Comparison of ENCODE assay signal across 15 mouse cellular contexts in the genomic region with DNA sequence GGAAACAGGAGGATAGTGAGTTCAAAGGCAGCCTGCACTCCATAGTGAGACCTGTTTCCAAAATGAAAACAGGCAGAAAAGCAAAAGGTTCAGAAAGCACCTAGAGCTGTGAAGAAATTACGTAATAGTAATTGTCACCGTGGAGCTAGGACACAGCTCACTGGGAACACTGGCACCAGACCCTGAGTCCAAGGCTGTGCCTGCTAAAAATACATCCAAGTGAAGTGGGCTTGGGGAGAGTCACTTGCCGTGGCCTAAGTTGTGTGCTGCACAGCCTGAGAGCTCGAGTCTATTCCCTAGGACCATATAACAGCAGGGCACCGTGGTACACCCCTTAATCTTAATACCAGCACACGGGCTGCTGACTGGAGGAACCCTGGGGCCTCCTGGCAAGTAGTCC. TPM values are rescaled to one million over a fixed set of nuclear protein-coding genes. Genes with fewer than 3 reads are reported as not detected.
DNase-seq lines count a peak whose midpoint lies in the region.
"Had no signal": no experiment of that assay in that cellular context is flagged by ENCODE, and none has a peak within 500 bp of the region (broad histone marks: within the 10 kb centered on the region; RNA-seq: fewer than 3 reads in every experiment).

No protein-coding gene starts in this region.

- peak; percentile 32 for DNase-seq in adrenal gland, postnatal 14 days
- DNase-seq in adrenal gland, postnatal 25 days, result no peak
- DNase-seq in heart, adult 11 months, result peak; percentile 93
- no peak for DNase-seq in heart, postnatal 14 days
- peak; percentile 57 to 64 for DNase-seq in cerebellum, adult 18-20 months
- DNase-seq in cerebellum, postnatal 25 days, result peak; percentile 58 to 65
- DNase-seq in urinary bladder, adult 18-20 months (ENCODE audit: low spot score in 2 of 2), result no peak
- DNase-seq: forebrain, postnatal 0 days; kidney, adult 8-10 months; kidney, postnatal 4 days; lung, embryonic 14.5 days; lung, postnatal 14 days; midbrain, embryonic 14.5 days; spleen, adult 18-20 months; thymus, postnatal 25 days had no signal

- intact Hi-C loops in heart, postnatal 14 days (cut with DNase I), result no loop called here

RNA-seq across cellular contexts. Expression of gene Prdm10, which starts 18.4 kb away (rescaled TPM):
- 8.0 and 8.3 TPM in 2 replicates for total RNA-seq in adrenal gland, postnatal 14 days (2021)
- total RNA-seq in adrenal gland, postnatal 25 days (2021), result 9.7 and 12.1 TPM in 2 replicates
- total RNA-seq in heart, postnatal 14 days (2021), result 1 to 10 TPM; 5.4 to 5.5 TPM

Comparison
In these comparisons a context has a peak if more than half of its experiments do, and no peak if none do; other contexts are left out.
1. DNase-seq: peak in adrenal gland, postnatal 14 days (single experiment), heart, adult 11 months (single experiment), cerebellum, adult 18-20 months (2 of 2) and cerebellum, postnatal 25 days (2 of 2); none in adrenal gland, postnatal 25 days (single experiment), heart, postnatal 14 days (0 of 2) and urinary bladder, adult 18-20 months (0 of 2).